Mouse (Mus musculus) ovary, adult 18-20 months (tissue): Measurements from ENCODE around the gene 4930555G01Rik.
"Not testable (repeated sequence)": the region's sequence is repeated elsewhere in the genome, so short reads cannot be mapped to it uniquely, and the experiment has no call there.

ENCODE experiments used
- DNase-seq: peaks from one replicate; pipeline ENCODE4 v3.0.0; 2022; ENCODE audit warnings: low spot score, mixed read lengths

The 4930555G01Rik gene

GRCm38 (mm10) chr14:5050329-5050728, at the start of gene 4930555G01Rik:
Gene 4930555G01Rik (plus strand): TSS chr14:5050629.
- DNase-seq: not testable (repeated sequence)

GRCm38 (mm10) chr14:5015591-5015990, 34.8 kb upstream of the 4930555G01Rik start, which contains the start of gene Gm3298:
Gene Gm3298 (plus strand): TSS chr14:5015891.
- DNase-seq: not testable (repeated sequence)

GRCm38 (mm10) chr14:5070611-5071490, 20.4 kb downstream of the 4930555G01Rik start, which contains the start of gene Gm8281:
Gene Gm8281 (plus strand): TSS chr14:5071040.
- not testable (repeated sequence) for DNase-seq
